Mouse (Mus musculus) ES-Bruce4 (cell line): Measurements from ENCODE around the gene Mcm9. TPM values are rescaled to one million over a fixed set of nuclear protein-coding genes. Genes with fewer than 3 reads are reported as not detected.
A peak's percentile ranks its signal among the peaks of the same experiment; 100 is the strongest.

Experiments
- H3K27ac ChIP-seq: 2 replicates; pipeline ENCODE4 v1.5.1; 2012; ENCODE audit warnings: low read length, inconsistent platforms; ENCODE audit not compliant: insufficient read depth
- H3K27me3 ChIP-seq: 2 replicates; pipeline ENCODE4 v1.6.1; 2012; ENCODE audit warnings: mild to moderate bottlenecking, low read length, inconsistent platforms; ENCODE audit not compliant: control insufficient read depth, poor library complexity, insufficient read depth, severe bottlenecking
- H3K36me3 ChIP-seq: 2 replicates; pipeline ENCODE4 v1.6.1; 2012; ENCODE audit warnings: inconsistent platforms, mild to moderate bottlenecking, low read length, moderate library complexity; ENCODE audit not compliant: control insufficient read depth, poor library complexity, insufficient read depth, severe bottlenecking
- H3K4me1 ChIP-seq: one replicate; pipeline ENCODE4 v1.8.1; 2011; ENCODE audit warnings: low read length; ENCODE audit not compliant: control insufficient read depth, insufficient read depth
- H3K4me3 ChIP-seq: 2 replicates; pipeline ENCODE4 v1.5.1; 2011; ENCODE audit warnings: low read depth, mild to moderate bottlenecking, low read length
- H3K9ac ChIP-seq: 2 replicates; pipeline ENCODE4 v1.6.1; 2012; ENCODE audit warnings: low read depth, mild to moderate bottlenecking, inconsistent platforms; ENCODE audit not compliant: poor library complexity, severe bottlenecking
- H3K9me3 ChIP-seq: replicated peaks from 2 replicates; pipeline ENCODE4 v1.6.1; 2012; ENCODE audit warnings: mild to moderate bottlenecking, low read length, inconsistent platforms; ENCODE audit not compliant: control insufficient read depth, poor library complexity, insufficient read depth, severe bottlenecking
- CTCF ChIP-seq: IDR thresholded peaks from one replicate; pipeline ENCODE4 v1.8.1; 2011; ENCODE audit warnings: low read depth, low read length
- EP300 ChIP-seq: IDR thresholded peaks from 2 replicates; pipeline ENCODE4 v1.6.1; 2011; ENCODE audit warnings: low read depth, low read length; ENCODE audit not compliant: insufficient read depth
- POLR2A ChIP-seq: IDR thresholded peaks from one replicate; pipeline ENCODE4 v1.8.1; 2011; ENCODE audit warnings: low read length; ENCODE audit not compliant: insufficient read depth
- polyA plus RNA-seq: library from polyadenylated mRNA; stranded (reverse); fragments of >200 nt; gene quantifications from 2 replicates; pipeline ENCODE4 v1.2.4, GENCODE M21; 2011; ENCODE audit warnings: low read depth; ENCODE audit not compliant: missing spikeins, insufficient read depth, insufficient read length

Gene Mcm9
- polyA plus RNA-seq, 1 experiment: 13.9 TPM

GRCm38 (mm10) chr10:53595744-53596676, 34.2 kb downstream of the Mcm9 start:
- H3K27ac ChIP-seq: peak overlapping the region; percentile 61
- H3K9ac ChIP-seq: peak overlapping the region; percentile 77
- H3K9me3 ChIP-seq: no peaks in the 10 kb centered on the region
- no peaks in the 10 kb centered on the region for H3K4me1 ChIP-seq
- no peaks in the 10 kb centered on the region for H3K27me3 ChIP-seq
- peaks cover 9% of the 10 kb centered on the region for H3K36me3 ChIP-seq
- peak overlapping the region; percentile 97 for H3K4me3 ChIP-seq
- TF ChIP-seq POLR2A (no peak), CTCF (no peak), EP300 (no peak)

- no peak for TF ChIP-seq CTCF
- TF ChIP-seq EP300: no peak
- TF ChIP-seq POLR2A: no peak
- Histone ChIP-seq H3K9me3 (no peaks in the 10 kb centered on the region), H3K4me1 (no peaks in the 10 kb centered on the region), H3K27me3 (no peaks in the 10 kb centered on the region), H3K4me3 (no peak overlapping the region), H3K9ac (no peak overlapping the region), H3K27ac (no peak overlapping the region), H3K36me3 (no peaks in the 10 kb centered on the region)
These were observed 44.5 kb downstream of the Mcm9 start for GRCm38 (mm10) chr10:53585777-53586176.

- H3K27ac ChIP-seq: no peak overlapping the region
- H3K9me3 ChIP-seq: no peaks in the 10 kb centered on the region
- H3K36me3 ChIP-seq: no peaks in the 10 kb centered on the region
- TF ChIP-seq POLR2A: no peak
- TF ChIP-seq CTCF: no peak
- TF ChIP-seq EP300: no peak
- no peaks in the 10 kb centered on the region for H3K27me3 ChIP-seq
- H3K9ac ChIP-seq: peak overlapping the region; percentile 46
- H3K4me1 ChIP-seq: no peaks in the 10 kb centered on the region
- peak overlapping the region; percentile 81 for H3K4me3 ChIP-seq
These were observed 49.2 kb downstream of the Mcm9 start for GRCm38 (mm10) chr10:53581087-53581486.

GRCm38 (mm10) chr10:53580621-53581081, 49.6 kb downstream of the Mcm9 start:
- Histone ChIP-seq H3K9me3 (no peaks in the 10 kb centered on the region), H3K4me3 (peak overlapping the region; percentile 81), H3K36me3 (no peaks in the 10 kb centered on the region), H3K27me3 (no peaks in the 10 kb centered on the region), H3K27ac (no peak overlapping the region; the same call in 1 of the 2 replicates), H3K4me1 (no peaks in the 10 kb centered on the region), H3K9ac (peak overlapping the region; percentile 46)
- TF ChIP-seq EP300 (no peak), POLR2A (no peak), CTCF (no peak)

- Histone ChIP-seq H3K9me3 (no peaks in the 10 kb centered on the region), H3K27me3 (no peaks in the 10 kb centered on the region), H3K4me1 (no peaks in the 10 kb centered on the region), H3K27ac (no peak overlapping the region), H3K4me3 (peak overlapping the region; percentile 81), H3K9ac (peak overlapping the region; percentile 46), H3K36me3 (no peaks in the 10 kb centered on the region)
- TF ChIP-seq POLR2A: no peak
- TF ChIP-seq CTCF: no peak
- TF ChIP-seq EP300: no peak
These were observed 50.1 kb downstream of the Mcm9 start for GRCm38 (mm10) chr10:53580137-53580536.

GRCm38 (mm10) chr10:53568531-53568930, 61.7 kb downstream of the Mcm9 start:
- H3K4me1 ChIP-seq: no peaks in the 10 kb centered on the region
- H3K9me3 ChIP-seq: no peaks in the 10 kb centered on the region
- TF ChIP-seq POLR2A: no peak
- TF ChIP-seq EP300: no peak
- no peak for TF ChIP-seq CTCF
- H3K4me3 ChIP-seq: no peak overlapping the region
- H3K27me3 ChIP-seq: no peaks in the 10 kb centered on the region
- H3K9ac ChIP-seq: no peak overlapping the region
- H3K36me3 ChIP-seq: no peaks in the 10 kb centered on the region
- H3K27ac ChIP-seq: no peak overlapping the region
